Mouse (Mus musculus) intestine, embryonic 14.5 days (tissue): ENCODE measurements around the gene Zrsr2. TPM values are rescaled to one million over a fixed set of nuclear protein-coding genes. Genes with fewer than 3 reads are reported as not detected.

Experiments used
- ATAC-seq: fragments of 200-750 bp; cut with Nextera tagmentation; replicated peaks from 2 replicates; pipeline ENCODE4 v1.8.0; 2017; ENCODE audit warnings: low read depth, moderate number of reproducible peaks, moderate TSS enrichment, moderate library complexity; ENCODE audit not compliant: low FRiP score, low TSS enrichment
- DNase-seq: peaks from one replicate; pipeline ENCODE4 v3.0.0-alpha.2; 2018; ENCODE audit warnings: low spot score
- H3K27ac ChIP-seq: fragments of 300-500 bp; sonication (generic); 2 replicates; pipeline ENCODE4 v1.5.1; 2014; ENCODE audit warnings: low read depth, mild to moderate bottlenecking, control low read depth
- H3K27me3 ChIP-seq: fragments of 300-500 bp; sonication (generic); replicated peaks from 2 replicates; pipeline ENCODE4 v1.6.1; 2014; ENCODE audit warnings: low read length, control low read depth; ENCODE audit not compliant: control insufficient read depth, insufficient read depth
- H3K36me3 ChIP-seq: fragments of 300-500 bp; sonication (generic); 2 replicates; pipeline ENCODE4 v1.6.1; 2014; ENCODE audit warnings: low read length, control low read depth; ENCODE audit not compliant: control insufficient read depth, insufficient read depth
- H3K4me1 ChIP-seq: fragments of 300-500 bp; sonication (generic); replicated peaks from 2 replicates; pipeline ENCODE4 v1.6.1; 2014; ENCODE audit warnings: low read length, control low read depth, mixed read lengths; ENCODE audit not compliant: control insufficient read depth, insufficient read depth
- H3K4me2 ChIP-seq: fragments of 300-500 bp; sonication (generic); 2 replicates; pipeline ENCODE4 v1.6.1; 2014; ENCODE audit warnings: low read length
- H3K4me3 ChIP-seq: fragments of 300-500 bp; sonication (generic); 2 replicates; pipeline ENCODE4 v1.5.1; 2014; ENCODE audit warnings: low read depth, low read length, control low read depth, mixed read lengths
- H3K9ac ChIP-seq: fragments of 300-500 bp; sonication (generic); 2 replicates; pipeline ENCODE4 v1.6.1; 2014; ENCODE audit warnings: mild to moderate bottlenecking, low read length
- H3K9me3 ChIP-seq: fragments of 300-500 bp; sonication (generic); 2 replicates; pipeline ENCODE4 v1.6.1; 2016; ENCODE audit warnings: low read length, control low read depth; ENCODE audit not compliant: control insufficient read depth
- whole genome bisulfite sequencing: fragments of 180-500 bp; shearing (Covaris S2); extraction: QIAGEN DNeasy Blood & Tissue Kit; methylation state at CpG from one replicate; pipeline ENCODE4 v1.1.7; 2014; 5-methylcytosine and 5-hydroxymethylcytosine counted together
- polyA plus RNA-seq: library from polyadenylated mRNA; unstranded; fragments of >200 nt; fragmentation: Nextera tagmentation; extraction: Ambion mirVana; gene quantifications from 2 replicates; pipeline ENCODE4 v1.2.1, GENCODE M21; 2014

The Zrsr2 gene
- polyA plus RNA-seq, 1 experiment from 2014 or later = 49.3 TPM

GRCm38 (mm10) chrX:163908337-163909250 lies 49.9 kb downstream of the Zrsr2 start, which contains the start of gene Ap1s2:
Ap1s2 (plus strand) TSS chrX:163909017.
- Histone ChIP-seq H3K27me3 (no peaks in the 10 kb centered on the region), H3K36me3 (no peaks in the 10 kb centered on the region), H3K9ac (peak within 1 kb of the TSS; percentile 55), H3K9me3 (no peaks in the 10 kb centered on the region), H3K27ac (peak within 1 kb of the TSS; percentile 74), H3K4me3 (peak within 1 kb of the TSS; percentile 47), H3K4me2 (peak within 1 kb of the TSS; percentile 52), H3K4me1 (0 out of 2 replicates have a peak, but pooled peaks cover 3% of the 10 kb centered on the region)
- DNase-seq (peak; percentile 91), ATAC-seq (peak; percentile 99)
- WGBS = 12% methylated on average over 70 of the region's 80 CpGs

GRCm38 (mm10) chrX:163908003-163908336 lies 50.5 kb downstream of the Zrsr2 start:
- ATAC-seq (no peak), DNase-seq (no peak)
- 16% methylated on average over 8 of the region's 8 CpGs for WGBS
- Histone ChIP-seq H3K9me3 (no peaks in the 10 kb centered on the region), H3K4me2 (peak overlapping the region; percentile 49), H3K27ac (peak overlapping the region; percentile 74; the same call in 1 of the 2 replicates), H3K27me3 (0 out of 2 replicates have a peak, but pooled peaks cover 2% of the 10 kb centered on the region), H3K9ac (peak overlapping the region; percentile 55; the same call in 1 of the 2 replicates), H3K4me1 (0 out of 2 replicates have a peak, but pooled peaks cover 3% of the 10 kb centered on the region), H3K4me3 (peak overlapping the region; percentile 45), H3K36me3 (no peaks in the 10 kb centered on the region)

- no peaks in the 10 kb centered on the region for H3K36me3 ChIP-seq
- H3K9me3 ChIP-seq = no peaks in the 10 kb centered on the region
- 68% methylated on average over 2 of the region's 2 CpGs for WGBS
- DNase-seq (no peak), ATAC-seq (no peak)
- H3K9ac ChIP-seq = no peak overlapping the region
- no peak overlapping the region for H3K4me2 ChIP-seq
- H3K4me1 ChIP-seq = 0 out of 2 replicates have a peak, but pooled peaks cover 3% of the 10 kb centered on the region
- H3K4me3 ChIP-seq = no peak overlapping the region
- no peak overlapping the region for H3K27ac ChIP-seq
- H3K27me3 ChIP-seq = 0 out of 2 replicates have a peak, but pooled peaks cover 2% of the 10 kb centered on the region
Observed at GRCm38 (mm10) chrX:163906861-163907260, 51.6 kb downstream of the Zrsr2 start.

- no peak overlapping the region for H3K27ac ChIP-seq
- DNase-seq (no peak), ATAC-seq (no peak)
- WGBS = 46% methylated on average over 5 of the region's 5 CpGs
- no peaks in the 10 kb centered on the region for H3K9me3 ChIP-seq
- no peak overlapping the region for H3K4me2 ChIP-seq
- H3K36me3 ChIP-seq = no peaks in the 10 kb centered on the region
- H3K9ac ChIP-seq = no peak overlapping the region
- no peak overlapping the region for H3K4me3 ChIP-seq
- 0 out of 2 replicates have a peak, but pooled peaks cover 5% of the 10 kb centered on the region for H3K27me3 ChIP-seq
- H3K4me1 ChIP-seq = no peaks in the 10 kb centered on the region
Observed at GRCm38 (mm10) chrX:163899431-163900020, 58.9 kb downstream of the Zrsr2 start.

GRCm38 (mm10) chrX:163897354-163897753 lies 61.1 kb downstream of the Zrsr2 start:
- Histone ChIP-seq H3K27ac (no peak overlapping the region), H3K4me3 (no peak overlapping the region), H3K9me3 (no peaks in the 10 kb centered on the region), H3K27me3 (0 out of 2 replicates have a peak, but pooled peaks cover 3% of the 10 kb centered on the region), H3K4me2 (no peak overlapping the region), H3K4me1 (no peaks in the 10 kb centered on the region), H3K9ac (no peak overlapping the region), H3K36me3 (no peaks in the 10 kb centered on the region)
- DNase-seq = no peak
- ATAC-seq = no peak
- WGBS = 64% methylated on average over 1 of the region's 1 CpGs

GRCm38 (mm10) chrX:163885539-163885981 lies 72.9 kb downstream of the Zrsr2 start:
- no peaks in the 10 kb centered on the region for H3K36me3 ChIP-seq
- H3K4me2 ChIP-seq = no peak overlapping the region
- no peaks in the 10 kb centered on the region for H3K9me3 ChIP-seq
- H3K9ac ChIP-seq = no peak overlapping the region
- H3K27me3 ChIP-seq = no peaks in the 10 kb centered on the region
- ATAC-seq (no peak), DNase-seq (no peak)
- 85% methylated on average over 4 of the region's 4 CpGs for WGBS
- no peaks in the 10 kb centered on the region for H3K4me1 ChIP-seq
- no peak overlapping the region for H3K27ac ChIP-seq
- no peak overlapping the region for H3K4me3 ChIP-seq

Other genes starting within 250 kb of the Zrsr2 start
- 0.20 TPM in 1 of 2 replicates, not detected in the other for gene Rnf138rt1, start 197.3 kb downstream of the Zrsr2 start, polyA plus RNA-seq
- 27.4 and 27.6 TPM in 2 replicates for gene Ap1s2, start 49.6 kb downstream of the Zrsr2 start, polyA plus RNA-seq
- gene Car5b, start 69.3 kb upstream of the Zrsr2 start, polyA plus RNA-seq = 0.45 and 0.47 TPM in 2 replicates
- gene Siah1b, start 117.8 kb upstream of the Zrsr2 start, polyA plus RNA-seq = 26.2 and 26.7 TPM in 2 replicates
- gene Cltrn, start 130.2 kb upstream of the Zrsr2 start, polyA plus RNA-seq = 3.5 and 6.9 TPM in 2 replicates
- 2.6 and 3.5 TPM in 2 replicates for gene Ace2, start 180.7 kb upstream of the Zrsr2 start, polyA plus RNA-seq